ENCODE assay signal across 17 mouse cellular contexts in the genomic region with DNA sequence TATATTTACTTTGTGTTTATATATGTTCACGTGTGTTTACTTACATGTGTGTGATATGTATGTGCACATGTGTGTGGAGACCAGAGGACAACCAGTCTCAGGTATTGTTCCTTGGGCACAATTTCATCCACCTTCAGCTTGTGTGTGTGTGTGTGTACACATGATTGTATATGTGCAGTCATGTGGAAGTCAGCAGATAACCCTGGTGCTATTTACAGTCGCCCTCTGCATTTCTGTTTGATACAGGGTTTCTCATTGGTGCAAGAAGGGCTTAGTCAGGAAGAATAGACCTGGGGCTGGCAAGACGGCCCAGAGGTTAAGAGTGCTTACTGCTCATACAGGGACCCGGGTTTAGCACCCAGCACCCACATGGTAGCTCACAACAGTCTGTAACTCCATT.
DNase-seq lines count a peak whose midpoint lies in the region; ATAC-seq and TF ChIP-seq lines count a peak whose summit lies in the region.
"Had no signal": no experiment of that assay in that cellular context is flagged by ENCODE, and none has a peak within 500 bp of the region (broad histone marks: within the 10 kb centered on the region; RNA-seq: fewer than 3 reads in every experiment).

No protein-coding gene starts in this region.

- no peaks in the 10 kb centered on the region for H3K36me3 ChIP-seq in heart, embryonic 14.5 days (ENCODE audit: control insufficient read depth, insufficient read depth, low read length)
- no peaks in the 10 kb centered on the region for H3K36me3 ChIP-seq in heart, embryonic 11.5 days (ENCODE audit: control insufficient read depth, insufficient read depth, low read length)
- no peaks in the 10 kb centered on the region for H3K36me3 ChIP-seq in liver, embryonic 15.5 days (replicated peaks)
- H3K36me3 ChIP-seq: neural tube, embryonic 13.5 days had no signal

- peaks cover 19 to 40% of the 10 kb centered on the region in 2 experiments for H3K4me1 ChIP-seq in heart, embryonic 14.5 days (ENCODE audit: control insufficient read depth in 2 of 2, insufficient read depth in 2 of 2, low read length in 2 of 2)
- H3K4me1 ChIP-seq in heart, embryonic 11.5 days (ENCODE audit: control insufficient read depth, insufficient read depth, low read length) = peaks cover 5% of the 10 kb centered on the region; the same call in 1 of the 2 replicates
- peaks cover 3% of the 10 kb centered on the region; the same call in 1 of the 2 replicates for H3K4me1 ChIP-seq in bone marrow, adult 2 months (ENCODE audit: control insufficient read depth, insufficient read depth, low read length)
- peaks cover 64% of the 10 kb centered on the region for H3K4me1 ChIP-seq in liver, embryonic 15.5 days (replicated peaks)
- no peaks in the 10 kb centered on the region; the same call in 1 of the 2 replicates for H3K4me1 ChIP-seq in lung, adult 2 months (ENCODE audit: control insufficient read depth, insufficient read depth, low read length)
- H3K4me1 ChIP-seq: neural tube, embryonic 13.5 days had no signal

- H3K27me3 ChIP-seq in heart, embryonic 14.5 days (ENCODE audit: control insufficient read depth, insufficient read depth, low read length) = no peaks in the 10 kb centered on the region
- H3K27me3 ChIP-seq in heart, embryonic 11.5 days (ENCODE audit: control insufficient read depth, insufficient read depth, low read length) = no peaks in the 10 kb centered on the region
- H3K27me3 ChIP-seq in liver, embryonic 15.5 days = no peaks in the 10 kb centered on the region
- H3K27me3 ChIP-seq: neural tube, embryonic 13.5 days had no signal

- no peak overlapping the region for H3K9ac ChIP-seq in heart, embryonic 14.5 days (ENCODE audit: low read length)
- no peak overlapping the region for H3K9ac ChIP-seq in heart, embryonic 11.5 days (ENCODE audit: low read depth, low read length)
- no peak overlapping the region for H3K9ac ChIP-seq in liver, embryonic 15.5 days
- H3K9ac ChIP-seq: hindbrain, embryonic 14.5 days; neural tube, embryonic 13.5 days had no signal

- 76% methylated on average over 4 of the region's 4 CpGs for WGBS in heart, embryonic 14.5 days
- WGBS in heart, embryonic 11.5 days (ENCODE audit: insufficient replicate concordance) = 82% methylated on average over 4 of the region's 4 CpGs
- 83% methylated on average over 4 of the region's 4 CpGs for WGBS in bone marrow, adult 2 months
- WGBS in liver, embryonic 15.5 days (ENCODE audit: insufficient replicate concordance) = 49% methylated on average over 4 of the region's 4 CpGs
- WGBS in lung, adult 2 months = 84% methylated on average over 4 of the region's 4 CpGs

- no peaks in the 10 kb centered on the region; the same call in 1 of the 2 replicates for H3K9me3 ChIP-seq in heart, embryonic 14.5 days (ENCODE audit: control insufficient read depth, low read length)
- H3K9me3 ChIP-seq in heart, embryonic 11.5 days (replicated peaks; ENCODE audit: control insufficient read depth, low read length) = no peaks in the 10 kb centered on the region
- H3K9me3 ChIP-seq in liver, embryonic 15.5 days (replicated peaks) = no peaks in the 10 kb centered on the region

- DNase-seq in lung, adult 2 months = no peak
- DNase-seq in cerebellum, adult 11-12 months = no peak
- DNase-seq: adrenal gland, postnatal 36 days; cerebellum, adult 9-11 months; kidney, adult 8-10 months; lung, postnatal 36 days; right cerebral cortex, postnatal 14 days; thymus, postnatal 14 days had no signal

- no peak overlapping the region for H3K4me2 ChIP-seq in heart, embryonic 14.5 days (ENCODE audit: low read length)
- no peak overlapping the region for H3K4me2 ChIP-seq in heart, embryonic 11.5 days
- H3K4me2 ChIP-seq in liver, embryonic 15.5 days = no peak overlapping the region
- H3K4me2 ChIP-seq: hindbrain, embryonic 14.5 days; midbrain, embryonic 11.5 days; neural tube, embryonic 13.5 days had no signal

- ATAC-seq in heart, embryonic 14.5 days (ENCODE audit: insufficient number of reproducible peaks, insufficient read depth, low FRiP score, low read depth) = no peak
- ATAC-seq in heart, embryonic 11.5 days (replicated peaks; ENCODE audit: insufficient number of reproducible peaks, low FRiP score, low TSS enrichment) = no peak
- peak; percentile 55 for ATAC-seq in erythroid progenitor cell, adult 5-6 weeks (replicated peaks; ENCODE audit: low FRiP score, poor library complexity, severe bottlenecking)
- peak; percentile 49 for ATAC-seq in liver, embryonic 15.5 days (ENCODE audit: insufficient read depth)
- ATAC-seq: forebrain, embryonic 16.5 days had no signal

- TF ChIP-seq CTCF in bone marrow, adult 2 months (IDR thresholded peaks at IDR 0.05; ENCODE audit: control insufficient read depth, insufficient read depth, low read length) = no peak
- TF ChIP-seq CTCF in lung, adult 2 months (IDR thresholded peaks at IDR 0.05; ENCODE audit: insufficient read depth, low read length) = no peak

- TF ChIP-seq POLR2A in bone marrow, adult 2 months (IDR thresholded peaks at IDR 0.05; ENCODE audit: borderline replicate concordance, control insufficient read depth, low read depth, low read length) = no peak
- no peak for TF ChIP-seq POLR2A in lung, adult 2 months (IDR thresholded peaks at IDR 0.05; ENCODE audit: borderline replicate concordance, extremely low read depth, low read depth, low read length)

- peak overlapping the region; percentile 94 to 96; a peak in 2 of 4 replicates for H3K27ac ChIP-seq in heart, embryonic 14.5 days (replicated peaks in 1 of 2; ENCODE audit: control insufficient read depth in 1 of 2, insufficient read depth in 1 of 2, low read depth in 2 of 2, low read length in 2 of 2)
- no peak overlapping the region for H3K27ac ChIP-seq in heart, embryonic 11.5 days (ENCODE audit: low read depth, low read length)
- H3K27ac ChIP-seq in bone marrow, adult 2 months (ENCODE audit: control insufficient read depth, insufficient read depth, low read depth, low read length, poor library complexity) = peak overlapping the region; percentile 45; the same call in 1 of the 2 replicates
- peak overlapping the region; percentile 98 for H3K27ac ChIP-seq in liver, embryonic 15.5 days (replicated peaks)
- H3K27ac ChIP-seq: hindbrain, embryonic 14.5 days; neural tube, embryonic 13.5 days had no signal

- no peak overlapping the region for H3K4me3 ChIP-seq in heart, embryonic 14.5 days (ENCODE audit: control insufficient read depth in 1 of 2, insufficient read depth in 1 of 2, low read depth in 1 of 2, low read length in 2 of 2)
- H3K4me3 ChIP-seq in heart, embryonic 11.5 days (ENCODE audit: low read depth, low read length) = no peak overlapping the region
- no peak overlapping the region for H3K4me3 ChIP-seq in bone marrow, adult 2 months (replicated peaks; ENCODE audit: control insufficient read depth, low read depth, low read length)
- H3K4me3 ChIP-seq in liver, embryonic 15.5 days (replicated peaks) = no peak overlapping the region
- no peak overlapping the region for H3K4me3 ChIP-seq in lung, adult 2 months (replicated peaks; ENCODE audit: extremely low read depth, low read depth, low read length)
- H3K4me3 ChIP-seq: neural tube, embryonic 13.5 days had no signal

Comparison
In these comparisons a context has a peak if more than half of its experiments do, and no peak if none do; other contexts are left out.
1. ATAC-seq: peak in erythroid progenitor cell, adult 5-6 weeks (single experiment) and liver, embryonic 15.5 days (single experiment); none in heart, embryonic 14.5 days (single experiment) and heart, embryonic 11.5 days (single experiment).